Mouse (Mus musculus) forelimb bud, embryonic 11.5 days (tissue): Measurements from ENCODE around the gene Eif4a2.
"Not testable (repeated sequence)": the region's sequence is repeated elsewhere in the genome, so short reads cannot be mapped to it uniquely, and the experiment has no call there.

Experiments used
- DNase-seq: peaks from one replicate; pipeline ENCODE4 v3.0.0-alpha.2; 2012; ENCODE audit warnings: low read depth, low spot score

Gene Eif4a2

DNA sequence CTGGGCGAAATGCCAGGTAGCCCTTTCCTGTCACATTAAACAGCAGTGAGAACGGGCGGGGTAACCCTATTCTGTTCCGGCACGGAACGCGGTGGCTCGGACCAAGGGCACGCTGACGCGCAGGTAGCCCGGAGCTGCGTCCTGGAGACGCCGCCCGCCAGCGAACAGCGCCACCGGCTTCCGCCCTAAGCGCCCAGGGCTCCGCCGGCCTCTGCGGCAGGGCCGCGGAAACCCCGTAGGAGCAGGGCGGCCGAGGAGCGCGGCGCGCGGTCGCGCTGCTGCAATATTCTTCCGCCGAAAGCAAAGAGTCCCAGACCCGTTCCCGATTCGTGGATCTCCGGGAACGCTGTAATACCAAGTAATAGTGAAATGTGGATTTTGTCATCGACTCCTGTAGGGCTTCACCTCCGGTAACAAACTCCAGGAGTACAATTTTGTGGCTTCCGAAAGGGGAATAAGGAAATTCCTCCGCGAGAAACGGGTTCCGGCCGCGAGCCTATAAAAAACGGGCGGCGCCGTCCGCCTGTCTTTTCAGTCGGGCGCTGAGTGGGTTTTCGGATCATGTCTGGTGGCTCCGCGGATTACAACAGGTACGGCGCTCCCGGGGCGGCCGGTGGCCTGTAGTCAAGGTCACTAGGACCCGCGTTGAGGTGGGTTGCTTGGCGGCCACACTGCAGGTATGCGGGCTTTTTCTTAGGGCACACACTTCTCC lies at the start of gene Eif4a2:
Gene Eif4a2 (plus strand): TSS at position 214 of the 712 bp plus-strand sequence.
- DNase-seq = peak; percentile 94

DNA sequence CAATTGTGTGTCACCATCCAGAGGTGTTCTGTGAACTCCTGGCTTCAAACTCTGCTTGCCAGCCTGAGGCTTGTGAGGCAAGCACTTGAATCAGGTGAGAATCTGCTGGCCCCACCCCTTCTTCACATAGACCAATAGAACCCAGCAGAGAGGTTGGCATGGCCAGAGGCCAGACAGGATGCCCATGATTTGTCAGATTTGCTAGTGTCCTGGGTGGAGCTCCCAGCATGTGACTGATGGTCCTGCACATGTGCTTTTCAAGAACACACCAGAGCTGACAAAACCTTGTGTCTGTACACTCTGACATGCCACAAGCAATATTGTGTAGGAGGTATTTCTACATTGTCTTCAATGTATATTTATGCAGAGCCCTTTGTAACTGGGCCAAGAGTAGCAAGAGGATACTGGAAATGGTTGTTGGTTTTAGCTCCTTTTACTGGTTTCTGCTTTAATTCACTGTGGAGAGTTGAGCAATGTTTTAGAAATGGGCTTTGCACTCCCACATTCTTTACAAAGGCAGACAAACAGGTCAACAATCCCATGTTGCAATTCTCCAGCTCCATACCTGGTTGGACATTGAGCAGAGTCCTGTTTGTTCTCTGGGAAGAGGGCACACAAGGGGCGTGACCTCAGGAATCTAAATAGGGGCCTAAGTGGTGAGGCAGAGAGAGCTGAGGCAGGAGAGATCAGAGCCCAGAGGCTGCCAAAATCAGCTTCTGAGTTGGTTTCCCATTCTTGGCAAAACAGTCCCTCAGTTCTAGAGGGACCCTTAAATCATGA lies 49.4 kb upstream of the Eif4a2 start, which contains the start of gene Kng1:
Gene Kng1 (plus strand): TSS at position 198 of the 780 bp plus-strand sequence.
- DNase-seq = not testable (repeated sequence)

DNA sequence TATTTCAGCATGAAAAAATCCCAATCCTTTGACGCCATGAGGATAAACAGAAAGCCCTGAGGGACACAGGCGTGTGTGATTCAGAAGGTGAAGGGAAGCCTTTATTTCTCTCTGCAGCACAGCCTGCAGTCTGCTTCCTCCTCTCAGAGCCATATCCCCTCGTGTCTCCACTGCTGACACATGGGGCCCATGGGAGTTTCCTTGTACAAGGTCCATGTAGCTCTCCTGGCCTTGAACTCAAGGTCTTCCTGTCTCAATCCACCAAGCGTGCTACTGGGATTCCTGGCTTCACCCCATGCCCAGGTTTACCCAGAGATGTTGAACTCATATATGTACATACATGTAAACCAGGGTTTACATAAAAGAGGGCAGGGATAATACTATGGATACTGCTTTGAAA lies 47.6 kb upstream of the Eif4a2 start:
- not testable (repeated sequence) for DNase-seq

DNA sequence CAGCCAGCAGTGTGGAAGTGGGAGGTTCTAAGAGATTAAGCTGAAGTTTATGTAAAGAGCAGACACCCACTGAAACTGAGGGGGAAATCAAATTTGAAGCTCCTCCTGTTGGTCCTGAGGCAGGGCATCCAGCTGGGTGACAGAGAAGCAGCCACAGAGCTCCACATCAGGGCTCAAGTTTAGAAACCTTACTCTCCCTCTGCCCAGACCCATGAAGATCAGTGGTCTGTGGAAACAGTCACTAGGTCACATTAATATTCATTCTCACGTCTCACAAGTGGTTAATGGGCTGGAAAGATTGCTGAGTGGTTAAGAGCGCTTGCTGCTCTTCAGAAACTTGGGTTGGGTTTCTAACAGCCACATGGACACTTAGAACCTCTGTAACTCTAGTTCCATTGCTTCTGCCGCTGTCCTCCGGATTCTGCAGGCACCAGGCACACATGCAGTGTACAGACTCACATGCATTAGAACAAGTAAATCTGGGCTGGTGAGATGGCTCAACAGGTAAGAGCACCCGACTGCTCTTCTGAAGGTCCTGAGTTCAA lies 46.4 kb upstream of the Eif4a2 start:
- DNase-seq = not testable (repeated sequence)

DNA sequence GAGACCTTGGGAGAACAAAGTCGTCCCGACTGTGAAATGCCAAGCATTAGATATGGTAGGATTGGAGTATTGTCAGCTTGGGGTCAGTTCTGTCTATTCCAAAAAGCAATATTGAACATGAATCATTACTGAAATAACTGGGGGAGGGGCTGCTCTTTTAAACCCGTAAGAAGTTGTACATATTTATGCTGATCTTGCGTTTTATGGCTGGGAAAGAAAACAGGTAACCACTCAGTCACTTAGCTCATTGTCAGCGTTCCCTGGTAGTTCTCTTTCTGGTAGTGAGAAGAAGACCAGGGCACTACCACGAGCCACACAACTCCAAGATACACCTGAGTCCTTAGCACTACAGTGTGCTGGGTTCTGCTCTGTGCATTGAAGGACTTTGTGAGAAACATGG lies 29.7 kb upstream of the Eif4a2 start:
- DNase-seq = not testable (repeated sequence)

DNA sequence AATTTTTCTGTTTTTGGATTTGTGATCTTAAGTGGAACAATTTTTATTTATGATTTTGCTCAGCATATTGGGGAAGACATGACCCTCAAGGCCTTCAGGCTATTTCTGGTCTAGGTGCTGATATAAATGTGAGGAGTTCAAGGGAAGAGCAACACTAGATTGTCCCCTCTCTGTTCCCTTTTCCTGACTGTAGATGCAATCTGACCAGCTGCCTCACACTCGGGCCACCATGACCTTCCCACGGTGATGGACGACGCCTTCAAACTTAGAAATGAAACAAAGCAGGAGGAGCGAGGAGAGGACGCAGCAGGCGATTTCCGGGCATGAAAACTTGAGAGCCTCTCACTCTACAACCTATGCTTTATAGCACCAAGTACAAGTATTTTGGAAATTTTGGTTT lies 20.1 kb upstream of the Eif4a2 start:
- not testable (repeated sequence) for DNase-seq

DNA sequence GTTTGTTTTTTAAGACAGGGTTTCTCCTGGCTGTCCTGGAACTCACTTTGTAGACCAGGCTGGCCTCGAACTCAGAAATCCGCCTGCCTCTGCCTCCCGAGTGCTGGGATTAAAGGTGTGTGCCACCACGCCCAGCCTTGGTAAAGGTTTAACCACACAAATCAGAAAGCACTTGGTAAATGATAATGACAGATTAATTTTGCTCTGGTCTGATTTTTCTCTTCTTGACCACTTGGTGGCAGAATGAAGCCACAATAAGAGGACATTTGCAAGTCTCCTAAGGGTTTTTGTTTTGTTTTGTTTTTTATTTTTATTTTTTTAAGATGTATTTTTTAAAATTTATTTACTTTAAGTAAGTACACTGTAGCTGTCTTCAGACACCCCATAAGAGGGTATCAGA lies 19.5 kb upstream of the Eif4a2 start:
- peak; percentile 18 for DNase-seq

DNA sequence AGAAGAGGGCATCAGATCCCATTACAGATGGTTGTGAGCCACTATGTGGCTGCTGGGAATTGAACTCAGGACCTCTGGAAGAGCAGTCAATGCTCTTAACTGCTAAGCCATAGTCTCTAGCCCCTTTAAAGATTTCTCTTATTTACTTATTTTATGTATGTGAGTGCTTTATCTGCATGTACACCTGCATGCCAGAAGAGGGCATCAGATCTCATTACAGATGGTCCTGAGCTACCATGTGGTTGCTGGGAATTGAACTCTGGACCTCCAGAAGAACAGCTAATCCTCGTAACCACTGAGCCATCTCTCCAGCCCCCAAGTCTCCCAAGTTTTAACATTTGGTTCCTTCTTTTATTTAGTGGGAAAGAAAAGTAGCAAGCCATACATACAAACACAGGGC lies 18.8 kb upstream of the Eif4a2 start:
- not testable (repeated sequence) for DNase-seq

DNA sequence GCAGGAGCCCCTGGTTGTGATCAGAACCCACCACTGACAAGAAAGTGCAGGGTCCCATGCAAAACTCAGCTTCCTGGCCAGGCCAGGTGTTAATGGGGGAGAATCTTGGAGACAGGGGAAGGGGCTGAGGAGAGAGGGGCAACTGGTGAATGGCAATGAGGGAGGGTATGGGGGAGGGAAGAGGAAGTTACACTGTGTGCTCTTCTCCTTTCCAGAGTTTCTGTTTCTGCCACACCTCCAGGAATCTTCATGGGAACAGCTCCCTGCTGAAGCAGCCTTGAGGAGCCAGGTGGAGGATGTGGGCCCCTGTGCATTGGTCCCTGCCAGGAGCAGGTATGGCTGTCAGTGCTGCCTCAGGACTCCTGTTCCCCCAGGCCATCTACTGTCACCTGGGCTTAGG lies 15.9 kb upstream of the Eif4a2 start:
- DNase-seq = not testable (repeated sequence)

DNA sequence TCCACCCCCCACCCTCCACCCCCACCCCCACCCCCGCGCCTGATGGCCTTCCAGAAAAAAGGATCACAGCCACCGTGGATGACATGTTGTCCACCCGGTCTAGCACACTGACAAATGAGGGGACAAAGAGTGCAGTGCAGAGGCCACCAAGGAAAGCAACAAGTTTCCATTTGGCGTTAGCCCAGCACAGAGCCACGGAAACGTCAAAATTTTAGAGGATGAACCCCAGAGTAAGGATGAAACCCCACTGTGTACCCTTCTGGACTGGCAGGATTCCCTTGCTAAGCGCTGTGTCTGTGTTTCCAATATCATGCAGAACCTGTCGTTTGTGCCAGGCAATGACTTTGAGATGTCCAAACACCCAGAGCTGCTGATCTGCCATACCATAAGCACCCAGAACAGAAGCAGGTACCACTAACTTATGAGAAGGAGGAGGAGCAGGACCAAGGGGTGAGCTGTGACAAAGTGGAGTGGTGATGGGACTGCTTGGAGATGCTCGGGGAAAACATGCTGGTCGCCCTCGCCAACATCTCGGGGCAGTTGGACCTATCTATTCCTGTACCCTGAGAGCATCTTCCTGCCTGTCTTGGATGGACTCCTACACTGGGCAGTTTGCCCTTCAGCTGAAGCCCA lies 13.8 kb upstream of the Eif4a2 start:
- no peak for DNase-seq

DNA sequence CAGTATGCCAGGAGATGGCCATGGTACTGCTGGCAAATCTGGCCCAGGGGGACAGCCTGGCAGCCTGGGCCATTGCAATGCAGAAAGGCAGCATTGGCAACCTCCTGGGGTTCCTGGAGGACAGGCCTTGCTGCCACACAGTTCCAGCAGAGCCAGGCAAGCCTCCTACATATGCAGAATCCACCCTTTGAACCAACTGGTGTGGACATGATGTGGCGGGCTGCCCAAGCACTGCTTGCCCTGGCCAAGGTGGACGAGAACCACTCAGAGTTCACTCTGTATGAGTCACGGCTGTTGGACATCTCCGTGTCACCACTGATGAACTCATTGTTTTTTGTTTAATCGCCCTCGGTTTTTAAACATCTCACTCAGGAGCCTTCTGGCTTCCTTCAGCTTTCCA lies 13.1 kb upstream of the Eif4a2 start:
- no peak for DNase-seq

DNA sequence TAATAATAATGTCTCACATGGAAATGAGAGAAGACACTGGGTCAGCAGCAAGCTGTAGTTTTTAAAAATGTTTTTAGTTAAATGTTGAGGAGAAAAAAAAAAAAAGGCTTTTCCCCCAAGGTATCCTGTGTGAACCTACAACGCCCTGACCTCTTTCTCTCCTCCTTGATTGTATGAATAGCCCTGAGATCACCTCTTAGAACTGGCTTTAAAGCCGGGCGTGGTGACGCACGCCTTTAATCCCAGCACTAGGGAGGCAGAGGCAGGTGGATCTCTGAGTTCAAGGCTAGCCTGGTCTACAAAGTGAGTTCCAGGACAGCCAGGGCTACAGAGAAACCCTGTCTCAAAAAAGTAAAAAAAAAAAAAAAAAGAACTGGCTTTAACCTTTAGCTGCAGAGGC lies 11.7 kb upstream of the Eif4a2 start:
- DNase-seq = not testable (repeated sequence)

DNA sequence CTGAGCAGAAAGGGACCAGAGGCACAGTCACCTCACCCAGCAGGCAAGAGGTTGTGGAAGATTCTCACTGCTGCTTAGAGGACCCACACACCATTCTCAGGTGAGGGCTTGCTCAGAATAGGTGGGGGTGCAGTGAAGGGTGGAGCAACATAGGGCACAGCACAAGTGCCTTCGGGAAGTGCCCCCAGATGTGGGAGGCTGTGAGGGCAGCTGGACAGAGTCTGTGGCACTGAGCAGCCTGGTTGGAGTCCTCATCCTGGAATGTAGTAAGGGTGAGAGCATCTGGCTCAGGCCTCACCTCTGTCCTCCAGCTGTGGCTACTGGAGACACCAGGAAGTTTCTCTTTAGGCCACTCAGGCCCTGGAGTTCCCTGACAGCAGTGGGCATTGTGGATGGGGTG lies 10.4 kb upstream of the Eif4a2 start:
- not testable (repeated sequence) for DNase-seq

DNA sequence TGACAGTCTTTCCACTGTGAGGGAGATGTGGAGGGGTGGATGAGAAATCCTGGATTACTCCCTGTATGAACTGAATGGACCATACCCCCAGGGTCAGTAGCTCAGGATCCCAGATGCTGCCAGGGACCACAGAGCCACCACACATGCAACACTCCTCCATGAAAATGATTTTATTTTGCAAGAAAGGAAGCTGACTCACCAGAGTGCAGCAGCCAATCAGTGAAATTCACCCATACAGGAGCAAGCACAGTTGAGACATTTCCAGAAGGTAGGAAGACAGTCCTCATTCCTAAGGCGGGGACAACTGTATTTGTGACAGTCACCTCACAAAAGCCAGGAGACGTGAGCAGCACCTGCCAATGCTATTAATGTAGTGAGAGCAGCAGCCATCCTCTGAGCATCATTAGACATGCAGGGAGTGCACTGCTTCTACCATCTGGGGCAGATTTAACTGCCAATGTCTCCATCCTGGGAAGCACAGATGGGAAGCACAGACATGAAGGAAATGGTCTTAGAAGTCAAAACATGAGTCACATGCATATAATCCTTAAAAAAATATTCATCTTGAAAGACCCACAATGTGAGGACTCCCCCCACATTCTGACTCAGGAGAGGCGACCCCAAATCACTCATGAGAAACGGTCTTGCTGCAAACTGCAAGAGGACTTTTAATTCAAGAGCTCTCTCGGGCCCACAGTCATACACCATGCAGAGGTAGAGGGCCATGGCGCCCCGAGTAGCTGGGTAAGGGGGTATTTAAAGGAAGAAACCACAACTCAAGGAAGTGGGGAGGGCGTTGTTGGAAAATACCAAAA lies 9.7 kb upstream of the Eif4a2 start:
- DNase-seq = not testable (repeated sequence)

DNA sequence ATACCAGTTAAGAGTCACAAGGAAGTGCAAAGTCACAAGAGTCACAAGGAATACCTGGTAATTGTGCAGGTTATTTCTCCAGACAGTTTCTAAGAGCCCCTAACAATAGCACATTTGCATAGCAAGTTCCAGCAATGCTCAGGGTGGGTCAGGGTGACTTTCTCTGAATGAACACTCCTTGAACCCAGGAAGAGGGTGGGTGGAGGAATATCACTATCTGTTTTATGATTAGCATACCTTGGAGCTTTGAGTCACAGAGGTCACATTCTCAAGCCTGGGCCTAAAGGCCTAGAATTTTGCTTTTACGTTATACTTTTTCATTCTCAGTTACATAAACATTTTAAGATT lies 9.2 kb upstream of the Eif4a2 start:
- not testable (repeated sequence) for DNase-seq

DNA sequence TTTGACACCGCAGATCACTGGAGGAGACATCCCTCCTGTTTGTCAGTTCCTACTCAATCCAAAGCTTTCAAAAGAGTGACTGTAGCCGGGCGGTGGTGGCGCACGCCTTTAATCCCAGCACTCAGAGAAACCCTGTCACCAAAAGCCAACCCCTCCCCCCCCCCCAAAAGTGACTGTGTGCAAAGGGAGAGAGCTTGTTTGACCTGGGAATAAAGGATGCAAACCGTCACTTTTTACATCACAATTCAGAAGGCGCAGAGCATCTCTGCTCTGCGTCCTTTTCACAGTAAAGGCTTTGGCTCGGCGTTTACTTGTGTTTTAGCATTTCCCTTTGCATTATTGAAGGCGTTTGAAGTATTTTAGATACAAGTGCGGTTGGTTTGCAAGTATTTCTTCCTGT lies 7.6 kb upstream of the Eif4a2 start:
- DNase-seq = no peak

DNA sequence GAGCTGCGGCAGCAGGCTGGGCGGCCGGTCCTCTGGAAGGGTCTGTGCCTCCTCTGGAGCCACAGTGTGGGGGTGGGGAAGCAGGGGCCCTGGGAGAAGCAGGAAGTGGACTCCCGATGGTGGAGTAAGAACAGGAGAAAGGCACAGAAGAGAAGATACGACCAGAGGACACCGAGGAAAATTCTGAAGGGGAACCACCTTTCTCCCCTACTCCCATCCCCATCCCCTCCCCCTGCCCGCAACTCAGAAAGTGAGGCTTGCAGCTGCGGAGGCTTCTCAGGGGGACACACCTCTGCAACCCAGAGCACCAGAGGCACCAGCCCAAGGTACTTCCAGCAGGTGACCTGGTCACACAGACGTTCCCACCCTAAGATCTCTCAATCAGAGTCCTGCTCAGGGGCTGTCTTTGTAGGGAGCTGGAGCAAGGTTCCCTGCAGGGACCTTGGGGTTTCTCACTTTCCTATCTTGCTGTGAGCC lies 7.1 kb upstream of the Eif4a2 start:
- peak; percentile 51 for DNase-seq

DNA sequence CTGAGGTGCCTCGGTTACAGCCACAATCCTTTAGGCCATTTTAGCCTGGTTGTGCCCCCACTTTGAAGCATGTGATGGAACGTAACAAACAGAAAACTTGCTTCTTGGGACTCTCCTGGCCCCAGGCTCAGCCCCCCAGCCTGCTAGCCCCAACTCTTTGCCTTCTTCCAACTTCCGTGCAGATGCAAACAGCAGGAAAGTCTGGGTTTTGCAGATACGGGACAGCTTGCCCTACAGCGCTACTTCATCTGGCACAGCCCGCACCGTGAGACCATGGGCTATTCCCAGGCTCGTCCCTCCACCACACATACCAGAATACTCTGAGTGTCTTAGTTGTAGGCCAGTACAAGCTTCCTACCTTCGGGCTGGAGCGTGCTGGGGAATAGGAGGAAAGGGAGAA lies 6.6 kb upstream of the Eif4a2 start:
- DNase-seq = no peak

DNA sequence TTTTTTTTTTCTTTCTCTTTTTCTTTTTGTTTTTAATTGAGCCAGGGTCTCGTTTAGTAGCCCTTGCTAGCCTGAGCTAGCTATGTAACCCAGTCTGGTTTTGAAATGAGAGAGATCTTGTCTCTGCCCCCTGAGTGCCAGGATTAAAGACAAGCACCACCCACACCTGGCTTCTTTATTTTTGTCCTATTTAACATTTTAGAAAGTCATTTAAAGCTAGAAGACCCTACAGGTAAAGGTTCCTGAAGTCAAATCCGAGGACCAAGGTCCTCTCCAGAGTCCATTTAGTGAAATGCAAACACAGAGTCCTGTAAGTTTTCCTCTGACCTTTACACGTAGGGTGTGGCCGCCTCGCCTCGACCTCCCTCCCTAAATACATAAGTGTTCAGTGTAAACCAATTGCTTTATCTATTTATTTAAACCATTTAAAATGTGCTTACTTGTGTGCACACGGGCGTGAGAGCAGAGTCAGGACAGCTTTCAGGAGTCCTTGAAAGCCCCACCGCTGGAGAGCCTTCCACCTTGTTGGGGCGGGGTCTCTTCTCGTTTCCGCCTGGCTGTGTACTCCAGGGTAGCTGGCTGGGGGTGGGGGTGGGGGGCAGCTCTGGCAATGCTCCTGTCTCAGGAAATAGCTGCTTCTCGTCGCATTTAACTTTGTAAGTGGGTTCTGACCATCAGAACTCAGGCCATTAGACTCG lies 4.8 kb upstream of the Eif4a2 start:
- no peak for DNase-seq

DNA sequence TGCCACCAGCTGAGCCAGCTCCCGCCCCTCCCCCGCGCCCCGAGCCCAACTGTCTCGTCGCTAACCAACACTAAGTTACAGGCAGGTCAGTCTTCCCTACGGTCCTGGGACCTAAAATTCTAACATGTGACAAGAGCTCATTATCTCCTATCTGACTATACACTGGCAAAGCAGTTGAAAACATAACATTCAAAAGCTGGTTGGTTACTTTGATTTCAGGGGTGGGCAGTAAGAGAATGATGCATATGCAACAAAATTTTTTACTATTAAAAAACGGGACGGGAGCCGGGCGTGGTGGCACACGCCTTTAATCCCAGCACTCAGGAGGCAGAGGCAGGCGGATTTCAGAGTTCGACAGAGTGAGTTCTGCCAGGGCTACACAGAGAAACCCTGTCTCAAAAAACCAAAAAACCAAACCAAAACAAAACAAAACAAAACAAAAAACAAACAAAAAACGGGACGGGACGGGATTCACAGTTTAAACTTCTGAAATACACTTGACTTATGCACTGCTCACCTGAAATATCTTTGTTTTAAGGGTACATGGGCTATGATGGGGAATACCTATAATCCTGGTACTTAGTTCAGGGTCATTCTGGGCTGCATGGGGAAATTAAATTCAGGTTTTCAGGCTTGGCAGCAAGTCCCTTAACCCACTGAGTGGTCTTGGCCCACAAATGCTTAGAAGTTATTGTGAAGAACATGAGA lies 4.1 kb upstream of the Eif4a2 start:
- no peak for DNase-seq
